Mouse (Mus musculus) heart, postnatal 36 days (tissue): ENCODE data around the gene Klhl4. TPM values are rescaled to one million over a fixed set of nuclear protein-coding genes. Genes with fewer than 3 reads are reported as not detected.

Source experiments
- DNase-seq, 2 experiments: peaks; one replicate each; pipeline ENCODE4 v3.0.0; 2021 to 2022
- intact Hi-C: fragments of 180-260 bp; cut with DNase I; formaldehyde crosslinking; loops from one replicate; pipeline ENCODE4 v1.15.1; 2025
- total RNA-seq, 2 experiments: library from RNA; stranded (reverse); gene quantifications; 2 replicates each; pipeline ENCODE4 v1.2.3; 2021

The Klhl4 gene
- 1 to 10 TPM; 4.9 to 5.4 TPM for total RNA-seq

DNA sequence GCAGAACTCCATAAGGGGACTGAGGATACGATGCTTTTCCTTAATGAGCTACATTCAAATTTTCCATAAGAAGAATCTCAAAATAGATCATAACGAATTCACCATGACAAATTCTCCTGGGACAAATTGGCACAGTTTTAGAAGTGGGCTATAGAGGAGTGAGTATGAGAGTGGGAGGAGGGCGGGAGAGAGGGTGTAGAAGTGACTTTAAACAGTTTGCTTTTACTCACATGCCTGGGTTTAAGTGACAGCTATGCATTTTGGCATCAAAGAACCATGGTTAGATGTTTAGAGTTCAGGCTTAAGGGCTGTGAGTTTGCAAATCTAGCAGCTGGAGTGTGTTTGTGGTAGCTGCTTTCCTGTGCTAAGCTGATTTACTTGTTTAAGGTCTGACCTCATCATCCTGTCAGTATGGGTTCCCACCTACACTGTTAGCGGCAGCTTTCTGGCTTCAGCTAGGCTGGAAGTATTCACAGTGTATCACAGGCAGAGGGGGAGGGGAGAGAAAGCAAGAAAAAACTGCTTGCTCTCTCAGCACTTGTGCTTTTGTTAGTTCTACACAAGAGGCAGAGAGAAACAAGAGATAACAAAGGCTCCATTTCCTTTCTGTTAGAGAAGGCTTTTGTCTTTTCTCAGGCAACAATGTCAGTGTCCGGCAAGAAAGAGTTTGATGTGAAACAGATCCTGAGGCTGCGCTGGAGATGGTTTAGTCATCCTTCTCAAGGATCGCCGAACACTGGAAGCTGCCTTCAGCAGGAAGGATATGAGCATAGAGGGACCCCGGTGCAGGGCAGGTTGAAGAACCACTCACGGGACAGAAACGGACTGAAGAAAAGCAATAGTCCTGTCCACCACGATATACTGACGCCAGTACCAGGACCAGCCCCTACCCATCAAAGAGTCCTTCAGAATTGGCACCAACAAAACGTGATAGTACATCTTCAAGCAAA, at the start of gene Klhl4:
Gene Klhl4 (plus strand): TSS at position 552 of the 950 bp plus-strand sequence.
- intact Hi-C loops: no loop called here
- DNase-seq: peak; percentile 8 to 15

DNA sequence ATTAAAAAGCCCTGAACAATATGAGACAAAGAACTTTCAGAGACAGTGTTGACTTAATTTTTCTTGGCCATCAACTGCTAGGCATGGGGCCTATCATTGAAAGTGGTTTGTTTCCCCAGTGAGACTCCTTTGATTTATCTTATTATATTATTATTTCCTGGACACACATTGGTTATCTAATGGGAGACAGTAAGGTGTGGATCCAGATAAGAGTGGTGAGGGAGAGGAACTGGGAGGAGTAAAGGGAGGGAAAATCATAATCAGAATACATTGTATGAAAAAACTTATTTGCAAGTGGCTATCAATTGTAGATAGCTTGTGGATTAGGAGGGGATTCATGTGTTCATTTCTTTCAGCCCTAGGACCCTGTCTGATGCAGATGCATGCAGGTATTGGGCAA, 10.0 kb downstream of the Klhl4 start:
- no peak for DNase-seq
- intact Hi-C loops: no loop called here

DNA sequence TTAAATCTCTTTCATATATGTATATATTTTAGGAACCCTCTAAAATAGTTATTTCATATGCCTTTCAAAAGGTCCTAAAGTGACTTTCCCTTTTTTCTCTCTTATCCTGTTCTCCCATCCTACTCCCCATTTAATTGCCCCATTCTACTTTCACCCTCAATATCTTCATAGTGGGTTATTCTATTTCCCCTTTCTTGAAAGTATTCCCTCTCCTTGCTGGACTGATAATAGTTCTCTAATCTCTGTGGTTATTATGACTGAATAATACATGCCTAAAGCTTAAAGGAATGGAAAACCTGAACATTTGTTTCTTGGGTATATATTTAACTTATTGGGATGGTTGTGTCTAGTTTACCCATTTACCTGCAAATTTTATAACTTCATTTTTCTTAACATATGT, 12.6 kb downstream of the Klhl4 start:
- intact Hi-C loops: no loop called here
- no peak for DNase-seq

DNA sequence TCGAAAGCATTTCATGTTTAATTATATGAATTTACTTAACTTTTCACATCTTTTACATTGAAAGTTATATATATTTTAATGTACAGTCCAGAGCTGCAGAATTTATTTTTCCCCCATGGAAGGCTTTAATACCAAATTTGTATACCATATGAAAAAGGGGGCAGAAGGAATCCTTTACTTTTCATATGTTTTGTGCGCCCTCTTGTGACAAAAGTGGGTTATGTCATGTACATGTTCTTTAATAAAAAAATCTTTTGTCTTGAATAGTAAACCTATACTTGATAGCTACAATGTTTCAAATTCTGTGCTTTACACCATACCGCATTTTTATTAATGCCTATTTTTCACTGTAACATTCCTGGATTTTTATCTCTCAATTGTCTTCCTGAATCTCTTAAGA, 84.0 kb downstream of the Klhl4 start:
- no peak for DNase-seq
- intact Hi-C loops: loop anchor here (2.0 to 10.0 kb wide), 2 partner anchors 113 to 233 kb away; no protein-coding TSS in a partner anchor

DNA sequence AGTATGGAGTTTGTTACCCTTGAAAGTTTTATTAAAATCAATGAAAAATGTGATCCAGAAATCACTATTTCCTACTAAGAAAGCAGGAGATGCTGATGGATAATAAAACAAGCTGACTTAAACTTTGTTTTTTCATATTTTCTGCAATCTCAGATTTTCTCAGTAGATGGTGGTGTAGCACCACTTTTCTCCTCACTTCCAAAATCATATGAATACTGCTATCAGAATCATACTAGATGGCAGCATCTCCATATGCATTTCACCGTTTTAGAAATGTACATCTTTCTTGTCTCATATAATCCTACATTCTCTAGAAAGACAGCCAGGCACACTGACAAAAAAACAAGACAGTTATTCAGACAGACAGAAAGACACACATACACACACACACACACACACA, 108.2 kb downstream of the Klhl4 start:
- DNase-seq: no peak
- intact Hi-C loops: no loop called here
